Mouse (Mus musculus) heart, adult 11 months (tissue): ENCODE measurements around the gene Umps.

Experiments
- DNase-seq: peaks from one replicate; pipeline ENCODE4 v3.0.0; 2022

Umps gene

DNA sequence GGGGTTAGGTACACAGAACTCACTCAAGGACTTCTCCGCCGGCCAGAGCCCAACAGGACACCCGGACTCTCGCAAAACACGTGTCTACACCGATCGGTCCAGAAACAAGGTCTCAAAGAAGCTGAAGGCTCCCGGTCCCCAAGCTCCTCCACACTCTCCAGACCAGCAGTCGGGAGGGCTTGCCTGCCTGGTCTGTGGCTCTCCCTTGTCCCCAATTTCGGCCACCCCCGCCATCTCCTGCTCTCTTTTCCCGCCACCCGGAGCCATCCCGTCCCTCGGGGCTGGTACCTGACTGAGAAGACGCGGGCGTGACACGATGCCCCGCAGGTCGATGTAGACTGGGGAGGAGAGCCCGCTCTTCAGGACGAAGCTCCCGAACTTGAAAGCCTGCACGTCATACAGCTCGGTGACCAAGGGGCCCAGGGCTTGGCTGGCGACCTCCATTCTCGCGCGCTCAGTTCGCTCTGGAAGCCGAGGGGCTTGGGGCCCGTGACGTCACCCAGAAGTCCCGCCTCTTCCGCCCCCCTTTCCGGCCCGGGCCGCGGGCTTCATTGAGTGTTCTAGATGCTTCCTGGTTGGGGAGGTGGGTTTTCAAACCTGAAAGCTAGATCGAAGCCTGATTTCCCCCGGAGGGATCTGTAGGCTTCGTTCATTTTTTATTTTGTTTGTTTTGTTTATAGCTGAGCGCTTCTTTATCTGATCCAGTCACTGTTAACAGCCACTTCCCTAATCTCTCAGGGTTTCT lies at the start of gene Umps:
Gene Umps (minus strand): TSS at position 501 of the 745 bp plus-strand sequence.
- peak; percentile 98 for DNase-seq

DNA sequence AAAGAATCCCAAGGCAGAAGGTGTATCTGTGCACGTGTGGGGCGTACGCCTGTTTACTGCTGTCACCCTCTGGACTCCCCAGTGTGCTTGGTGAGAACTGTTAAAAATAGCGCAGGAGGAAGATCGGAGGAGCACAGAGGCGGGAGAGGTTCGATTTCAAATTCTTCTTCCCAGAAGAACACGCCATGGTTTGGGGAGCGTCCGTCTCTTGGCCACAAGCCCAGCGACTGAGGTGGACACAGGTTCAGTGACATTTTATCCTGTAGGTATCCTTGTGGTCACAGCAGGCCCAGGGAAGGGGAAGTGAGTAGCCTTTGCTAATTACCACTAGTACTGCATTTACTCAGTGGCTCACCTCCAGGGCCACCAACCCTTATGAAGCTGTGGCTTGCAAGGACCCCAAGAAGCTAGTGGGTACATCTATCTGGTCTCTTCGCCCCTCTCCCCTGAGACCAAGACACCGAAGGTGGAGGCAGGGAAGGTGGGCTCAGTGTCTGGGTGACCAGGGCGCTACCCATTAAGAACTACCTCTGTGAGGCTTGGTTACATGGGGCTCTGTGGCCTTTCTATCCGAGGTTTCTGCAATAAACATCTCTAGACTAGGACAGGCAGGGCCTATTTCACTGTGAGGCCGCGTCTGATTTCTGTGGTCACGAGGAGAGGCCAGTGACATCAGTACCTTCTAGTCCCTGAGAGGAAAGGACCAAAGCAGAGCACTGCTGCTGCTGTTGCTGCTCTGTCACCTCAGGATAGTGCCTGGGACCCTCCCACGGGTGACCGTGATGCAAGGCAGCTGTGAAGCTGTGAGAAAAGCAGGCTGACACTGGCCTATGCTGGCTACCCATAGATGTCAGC lies 45.4 kb upstream of the Umps start:
- peak; percentile 80 for DNase-seq

DNA sequence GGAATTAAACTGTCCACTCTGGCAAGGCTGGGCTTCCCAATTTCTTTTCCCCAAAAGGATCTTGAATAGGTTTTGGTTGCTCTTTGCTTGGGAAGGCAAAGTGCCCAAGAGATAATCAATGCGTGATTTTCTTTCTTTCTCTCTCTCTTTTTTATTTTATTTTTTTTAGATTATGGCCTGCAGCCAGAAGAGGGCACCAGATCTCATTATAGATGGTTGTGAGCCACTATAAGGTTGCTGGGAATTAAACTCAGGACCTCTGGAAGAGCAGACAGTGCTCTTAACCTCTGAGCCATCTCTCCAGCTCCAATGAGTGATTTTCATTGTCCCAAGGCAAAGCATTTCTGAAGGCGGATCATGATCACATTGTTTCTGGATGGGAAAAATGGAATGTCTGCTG lies 42.7 kb upstream of the Umps start:
- peak; percentile 4 for DNase-seq

DNA sequence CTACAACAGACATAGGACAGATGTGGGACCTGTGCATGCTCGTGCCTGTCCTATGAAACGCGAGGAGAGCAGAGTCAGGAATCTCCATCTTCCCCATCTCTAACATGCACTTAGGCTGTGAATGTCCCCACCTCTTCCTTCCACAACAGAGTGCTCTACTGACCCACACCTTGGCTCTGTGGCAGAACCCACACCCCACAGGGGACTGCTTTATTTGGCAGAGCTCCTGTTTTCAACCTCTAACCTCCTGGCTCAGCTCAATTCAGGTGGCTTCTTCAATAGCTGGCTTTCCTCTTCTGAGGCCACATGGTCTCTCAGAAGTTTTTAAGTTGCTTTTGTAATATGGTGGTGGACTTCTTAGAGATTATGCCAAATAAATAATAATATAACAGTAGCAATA lies 39.1 kb upstream of the Umps start:
- peak; percentile 45 for DNase-seq

DNA sequence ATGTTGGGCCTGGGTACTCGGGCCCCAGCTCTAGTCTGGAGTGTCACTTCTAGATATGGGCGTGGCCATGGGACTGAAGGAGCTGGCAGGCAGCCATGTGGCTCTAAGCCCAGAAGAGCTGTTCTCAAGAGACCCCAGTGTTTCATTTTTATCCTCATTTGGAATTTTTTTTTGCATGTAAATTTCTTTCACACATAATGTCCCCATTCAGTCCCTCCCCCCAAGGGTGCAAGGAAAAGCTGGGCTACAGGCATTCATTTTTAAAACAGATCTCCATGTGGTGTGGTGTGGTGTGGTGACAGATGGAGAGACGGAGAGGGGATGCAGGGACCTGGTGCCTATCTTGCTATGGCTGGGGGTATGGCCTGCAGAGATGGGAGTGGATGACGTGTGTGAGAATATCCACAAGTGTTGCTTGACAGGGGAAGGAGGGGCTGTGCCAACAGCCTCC lies 37.3 kb upstream of the Umps start:
- peak; percentile 92 for DNase-seq

DNA sequence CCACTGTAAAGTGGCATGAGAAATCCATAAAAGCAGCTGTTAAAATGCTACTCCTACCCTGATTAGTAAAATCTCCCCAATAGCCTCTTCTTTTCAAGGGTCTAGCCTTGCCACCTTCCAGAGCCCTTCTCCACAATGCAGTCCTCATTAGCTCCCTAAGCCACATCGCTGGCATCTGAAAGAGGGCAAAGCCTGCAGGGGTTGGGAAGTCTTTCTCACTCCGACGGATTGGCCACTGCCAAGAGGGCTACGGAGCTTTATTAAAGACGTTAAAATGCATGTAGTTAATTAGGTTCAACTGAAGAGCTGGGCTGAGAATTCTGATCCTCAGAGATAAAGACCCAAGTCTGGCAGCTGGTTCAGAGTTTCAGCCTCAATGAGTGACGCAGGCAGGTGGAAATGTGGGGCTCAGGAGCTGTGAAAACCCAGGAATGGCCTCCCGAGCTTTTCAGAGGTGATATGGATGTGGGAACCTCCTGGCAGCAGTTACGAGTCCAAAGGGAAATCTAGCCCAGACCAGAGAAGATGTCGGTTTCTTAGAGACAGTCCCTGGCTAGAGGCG lies 36.8 kb upstream of the Umps start:
- peak; percentile 69 for DNase-seq

DNA sequence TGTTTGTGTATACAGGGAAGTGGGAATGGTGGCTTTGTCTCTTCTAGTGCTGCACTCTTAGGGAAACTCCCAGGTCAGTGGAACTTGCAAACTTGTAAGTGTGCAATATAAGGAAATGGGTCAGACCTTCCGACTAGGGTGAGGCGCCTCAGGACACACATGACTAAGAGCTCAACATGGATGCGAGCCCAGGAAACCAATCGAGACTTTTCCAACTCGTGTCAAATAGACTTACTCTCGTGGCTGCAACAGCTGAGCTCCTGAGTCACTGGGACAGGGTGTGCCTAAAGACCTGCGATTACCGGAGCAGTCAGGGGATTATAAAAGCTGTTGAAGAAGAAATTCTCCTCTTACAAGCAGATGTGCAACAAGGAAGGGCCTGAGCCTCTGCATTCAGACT lies 33.9 kb upstream of the Umps start:
- peak; percentile 92 for DNase-seq

DNA sequence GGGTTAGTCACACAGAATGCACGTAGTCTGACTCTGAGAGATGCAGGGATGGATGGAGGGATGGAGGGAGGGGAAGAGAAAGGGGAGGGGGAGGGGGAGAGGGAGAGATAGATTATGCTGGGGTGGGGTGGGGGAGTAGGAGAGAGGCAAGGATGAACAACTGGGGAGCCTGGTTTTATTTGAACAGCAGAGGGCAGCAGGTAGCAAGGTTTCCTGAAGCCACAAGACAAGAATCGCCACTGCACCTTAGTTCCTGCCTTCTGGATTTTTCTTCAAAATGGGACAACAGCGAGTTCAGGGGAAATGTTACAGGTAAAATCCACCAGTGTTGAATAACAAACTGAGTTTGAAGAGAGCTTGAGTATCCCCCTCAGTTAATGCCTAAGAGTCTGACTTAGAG lies 32.5 kb upstream of the Umps start:
- peak; percentile 72 for DNase-seq

DNA sequence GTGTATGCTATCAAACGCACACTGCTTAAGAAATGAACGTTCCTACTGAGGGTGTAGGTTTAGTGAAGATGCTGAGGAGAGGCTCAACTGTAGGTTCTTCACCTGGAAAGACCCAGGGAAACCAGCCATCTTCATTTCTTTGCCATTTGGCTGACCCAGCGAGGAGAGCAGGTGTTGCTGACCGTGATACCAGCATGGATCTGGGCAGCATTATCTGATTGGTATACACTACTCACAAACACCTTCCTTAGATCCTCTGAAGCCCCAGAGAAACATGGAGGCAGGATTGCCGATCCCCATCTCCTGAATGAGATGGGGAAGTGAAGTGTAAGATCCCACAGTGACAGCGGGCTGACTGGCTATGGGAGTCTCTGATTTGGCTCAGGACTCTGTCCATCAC lies 31.2 kb upstream of the Umps start:
- DNase-seq: no peak

DNA sequence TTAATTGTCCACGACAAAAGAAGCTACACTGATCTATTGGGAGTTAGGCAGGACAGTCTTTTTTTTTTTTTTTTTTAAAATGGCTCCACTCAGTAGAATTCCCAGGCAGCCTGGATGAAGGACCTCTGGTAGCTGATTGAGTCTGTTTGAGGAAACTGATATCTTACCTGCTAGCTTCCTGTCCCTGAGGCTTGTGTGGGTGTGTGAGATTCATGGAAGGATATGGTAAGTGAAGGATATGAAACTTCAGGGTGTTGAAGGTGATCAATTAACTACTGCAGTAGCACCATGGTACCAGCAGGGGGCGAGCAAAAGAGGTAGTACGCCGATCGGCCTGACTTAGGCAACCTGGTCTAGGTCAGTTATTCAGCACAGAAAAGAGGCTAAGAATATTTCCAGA lies 29.2 kb upstream of the Umps start:
- DNase-seq: peak; percentile 79

DNA sequence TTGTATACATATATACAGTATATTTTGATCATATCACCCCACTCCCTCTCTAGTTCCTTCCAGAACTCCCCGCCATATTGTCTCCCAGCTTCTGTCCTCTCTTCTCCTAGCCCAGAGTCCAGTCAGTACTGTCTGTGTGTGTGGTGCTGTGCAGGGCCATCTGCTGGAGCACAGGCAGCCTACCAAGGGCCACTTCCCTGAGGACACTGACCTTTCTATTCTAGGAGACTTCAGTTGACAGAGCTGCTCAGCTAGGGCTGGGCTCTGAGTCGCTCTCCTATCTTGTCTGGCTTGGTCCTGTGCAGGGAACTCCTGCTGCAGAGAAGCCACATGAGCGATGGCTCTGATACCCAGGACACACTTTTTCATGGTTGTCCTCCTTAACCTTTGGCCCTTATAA lies 28.7 kb upstream of the Umps start:
- peak; percentile 95 for DNase-seq

DNA sequence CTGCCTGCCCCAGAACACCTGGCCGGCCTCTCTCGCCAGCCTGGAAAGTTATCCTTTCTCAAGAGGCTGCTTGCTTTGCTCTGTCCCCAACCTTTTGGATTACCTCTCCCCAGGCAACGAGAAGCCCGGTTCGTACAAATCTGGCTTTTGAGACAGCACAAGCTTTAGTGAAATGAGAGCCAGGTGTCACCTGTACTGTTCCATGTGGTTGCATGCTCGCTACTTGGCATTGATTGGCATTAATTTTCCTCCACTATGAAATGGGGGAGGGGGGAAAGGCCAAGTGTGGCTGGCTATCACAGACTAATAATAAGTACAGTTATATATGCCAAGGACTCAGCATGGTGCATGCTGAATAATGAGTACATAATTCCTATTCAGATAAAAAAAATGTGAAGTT lies 27.5 kb upstream of the Umps start:
- DNase-seq: no peak

DNA sequence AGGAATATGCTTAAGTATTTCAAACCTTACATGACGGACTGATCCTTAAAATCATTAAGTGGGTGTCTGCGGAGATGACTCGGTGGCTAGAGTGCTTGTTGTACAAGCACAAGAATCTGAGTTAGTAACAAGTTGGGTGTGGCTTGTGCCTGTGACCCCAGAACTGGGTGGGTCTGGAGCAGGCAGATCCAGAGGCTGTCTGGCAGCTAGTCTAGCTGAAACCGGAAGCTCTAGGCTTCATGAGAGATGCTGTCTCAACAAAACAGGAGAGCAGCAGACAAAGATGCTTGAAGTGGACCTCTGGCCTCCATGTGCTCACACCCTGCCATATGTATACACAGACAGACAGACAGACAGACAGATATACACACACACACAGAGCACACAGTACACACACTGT lies 23.9 kb upstream of the Umps start:
- peak; percentile 79 for DNase-seq

DNA sequence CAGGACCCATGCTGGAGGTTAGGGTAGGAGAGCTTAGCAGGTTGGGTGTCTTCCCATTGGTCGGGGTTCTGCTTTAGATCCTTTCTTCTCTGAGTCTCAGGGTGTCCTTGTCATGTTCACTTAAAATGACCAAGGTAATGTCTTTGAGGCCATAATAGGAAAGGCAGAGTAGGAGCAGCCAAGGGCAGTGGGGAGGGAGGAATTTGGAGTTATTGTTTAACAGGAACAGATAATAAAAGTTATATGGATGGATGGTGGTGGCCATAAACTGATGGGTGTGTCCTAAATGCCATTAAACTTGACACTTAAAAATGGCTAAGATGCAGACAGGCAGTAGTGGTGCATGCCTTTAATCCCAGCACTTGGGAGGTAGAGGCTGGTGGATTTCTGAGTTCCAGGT lies 22.3 kb upstream of the Umps start:
- peak; percentile 60 for DNase-seq

DNA sequence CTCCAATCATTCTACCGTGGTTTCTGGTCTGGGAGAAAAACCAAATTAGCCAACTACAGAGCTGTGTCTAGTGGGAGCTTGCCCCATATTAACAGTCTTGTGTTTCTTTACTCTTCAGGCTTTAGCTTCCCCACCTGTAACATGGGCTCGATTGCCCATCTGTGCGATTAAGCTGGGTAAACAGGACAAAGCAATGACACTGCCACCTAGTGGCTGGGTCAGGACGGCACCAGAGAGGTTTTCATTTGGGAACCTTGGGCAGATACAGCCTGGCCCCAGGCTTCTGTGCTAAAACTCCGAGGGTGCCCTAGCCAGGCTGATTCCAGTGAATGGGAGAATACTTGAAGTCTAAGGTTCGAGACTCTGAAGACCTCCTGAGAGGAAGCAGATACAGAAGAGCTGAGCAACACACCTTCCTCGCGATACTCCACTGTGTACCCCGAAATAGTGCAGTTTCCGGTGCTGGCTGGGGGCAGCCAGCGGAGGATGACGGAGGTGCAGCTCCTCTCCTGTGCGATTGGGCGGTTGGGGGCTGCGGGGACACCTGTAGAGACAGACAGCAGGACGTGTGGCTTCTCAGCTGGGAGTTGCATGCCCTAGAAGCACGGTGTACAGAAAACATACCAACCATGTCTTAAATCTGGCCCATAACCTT lies 21.6 kb upstream of the Umps start:
- peak; percentile 89 for DNase-seq

DNA sequence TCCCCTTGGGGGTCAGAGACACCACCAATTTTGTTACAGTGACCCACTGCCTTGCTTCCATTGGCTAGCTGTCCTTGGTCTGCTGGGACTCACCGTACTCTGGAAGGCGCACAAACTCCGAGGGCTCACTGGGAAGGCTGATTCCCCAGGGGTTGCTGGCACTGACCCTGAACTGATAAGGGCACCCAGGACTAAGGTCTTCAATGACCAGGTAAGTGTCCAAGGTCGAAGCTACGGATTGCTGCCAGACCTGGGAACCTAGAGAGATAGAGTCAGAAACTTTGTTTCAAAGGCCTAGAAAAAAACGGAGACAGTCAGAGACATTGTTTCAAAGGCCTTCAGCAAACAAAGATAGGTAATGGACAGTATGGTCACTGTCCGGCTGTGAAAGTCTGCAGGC lies 20.2 kb upstream of the Umps start:
- DNase-seq: peak; percentile 87

DNA sequence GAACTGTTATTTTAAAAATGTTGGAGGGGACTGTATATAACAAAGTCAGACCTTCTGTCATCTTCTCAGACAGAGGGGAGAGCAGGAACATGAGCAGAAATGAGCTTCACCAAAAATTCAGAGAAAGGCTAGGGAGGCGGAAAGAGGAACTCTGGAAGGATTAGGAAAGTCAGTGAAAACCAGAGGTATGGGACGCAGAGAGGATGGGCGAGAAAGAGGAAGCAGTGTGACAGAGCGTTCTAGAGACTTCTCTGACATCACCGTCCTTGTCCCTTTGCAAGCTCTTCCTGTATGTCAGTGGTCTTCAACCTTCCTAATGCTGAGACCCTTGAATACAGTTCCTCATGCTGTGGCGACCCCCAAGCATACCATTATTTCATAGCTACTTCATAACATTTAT lies 18.5 kb upstream of the Umps start:
- DNase-seq: peak; percentile 51

DNA sequence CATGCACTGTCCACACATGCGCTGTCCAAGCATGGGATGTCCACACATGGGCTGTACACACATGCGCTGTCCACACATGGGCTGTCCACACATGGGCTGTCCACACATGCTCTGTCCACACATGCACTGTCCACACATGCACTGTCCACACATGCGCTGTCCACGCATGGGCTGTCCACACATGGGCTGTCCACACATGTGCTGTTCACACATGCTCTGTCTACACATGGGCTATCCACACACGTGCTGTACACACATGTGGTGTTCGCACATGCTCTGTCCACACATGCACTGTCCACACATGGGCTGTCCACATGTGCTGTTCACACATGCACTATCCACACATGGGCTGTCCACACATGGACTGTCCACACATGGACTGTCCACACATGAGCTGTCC lies 16.9 kb upstream of the Umps start:
- DNase-seq: peak; percentile 44

DNA sequence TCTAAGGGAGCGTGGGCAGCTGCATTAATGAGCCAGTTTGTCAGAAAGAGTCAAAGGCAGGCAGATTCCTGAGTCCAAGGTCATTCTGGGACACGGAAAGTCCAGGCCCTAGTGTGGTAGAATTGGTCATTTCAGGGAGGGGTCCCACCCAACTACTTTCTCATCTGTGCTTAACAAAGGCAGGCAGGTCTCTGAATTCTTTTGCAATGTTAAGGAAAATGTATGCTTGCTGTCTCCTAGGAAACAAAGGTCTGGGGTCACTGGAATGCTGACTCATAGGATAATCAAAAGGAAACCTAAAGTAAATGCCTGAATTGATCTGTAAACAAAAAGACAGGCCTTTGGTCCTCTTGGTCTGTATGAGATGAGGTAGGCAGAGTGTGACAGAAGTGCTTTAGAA lies 13.0 kb upstream of the Umps start:
- no peak for DNase-seq

DNA sequence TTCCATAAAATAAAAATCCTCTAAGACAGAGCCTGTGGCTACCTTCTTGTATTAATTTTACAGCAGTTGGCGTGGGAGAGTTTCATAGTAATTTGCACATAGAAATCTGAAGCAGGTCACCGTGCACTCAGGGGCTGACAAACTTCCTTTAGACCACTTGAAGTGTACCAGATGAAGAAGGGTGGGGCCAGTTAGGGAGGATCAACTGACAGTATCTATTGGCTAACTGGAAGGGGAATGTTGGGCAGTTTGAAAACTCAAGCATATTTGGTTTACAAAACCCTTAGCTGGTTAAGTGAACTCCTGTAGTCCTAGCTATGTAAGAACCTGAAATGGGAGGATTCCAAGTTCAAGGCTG lies 424 bp upstream of the Umps start:
- DNase-seq: no peak

DNA sequence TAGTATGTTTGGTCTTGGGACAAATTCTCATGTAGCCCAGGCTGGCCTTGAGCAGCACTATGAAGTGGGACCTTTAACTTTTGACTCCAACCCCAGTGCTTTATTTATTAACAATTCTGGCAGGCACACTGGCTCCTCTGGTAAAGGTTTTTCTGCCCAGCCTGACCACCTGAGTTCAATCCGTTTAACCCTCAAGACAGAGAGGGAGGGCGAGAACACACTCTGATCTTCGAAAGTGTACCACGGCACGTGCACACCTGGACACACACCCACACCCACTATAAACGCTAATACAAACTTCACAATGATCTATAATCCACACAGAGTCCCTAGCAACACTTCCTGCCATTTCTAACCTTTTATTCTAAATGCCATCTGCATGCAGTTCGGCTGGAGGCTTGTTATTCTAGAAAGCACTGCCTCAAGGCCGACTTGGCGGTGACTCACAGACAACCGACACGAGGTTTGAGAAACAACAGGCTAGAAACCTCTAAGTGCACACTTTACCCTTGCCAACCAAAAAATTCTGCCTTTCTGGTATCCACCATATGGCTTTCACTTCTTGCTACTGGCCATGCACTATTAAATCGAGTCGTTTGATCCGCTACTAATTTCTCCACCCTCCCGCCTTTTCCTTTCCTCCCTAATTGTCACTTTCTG lies 830 bp downstream of the Umps start:
- DNase-seq: peak; percentile 88

DNA sequence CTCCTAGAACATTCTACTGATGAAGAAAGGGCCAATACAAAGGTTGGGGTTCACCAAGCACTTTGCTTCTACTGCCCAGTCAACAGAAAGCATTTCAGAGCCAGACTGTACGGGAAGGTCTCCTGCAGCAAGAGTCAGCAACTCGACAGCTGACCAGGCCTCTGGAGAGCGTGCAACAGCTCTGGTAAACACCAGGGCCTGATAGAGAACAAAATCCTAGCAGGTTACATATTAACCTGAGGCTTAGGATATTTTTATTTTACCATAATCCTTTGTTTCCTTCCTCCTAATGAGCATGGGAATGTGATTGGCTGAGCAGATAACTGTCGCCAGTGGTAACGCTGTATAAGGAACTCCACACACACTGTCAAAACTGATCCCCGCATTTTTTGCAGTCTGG lies 3.3 kb downstream of the Umps start:
- peak; percentile 53 for DNase-seq

DNA sequence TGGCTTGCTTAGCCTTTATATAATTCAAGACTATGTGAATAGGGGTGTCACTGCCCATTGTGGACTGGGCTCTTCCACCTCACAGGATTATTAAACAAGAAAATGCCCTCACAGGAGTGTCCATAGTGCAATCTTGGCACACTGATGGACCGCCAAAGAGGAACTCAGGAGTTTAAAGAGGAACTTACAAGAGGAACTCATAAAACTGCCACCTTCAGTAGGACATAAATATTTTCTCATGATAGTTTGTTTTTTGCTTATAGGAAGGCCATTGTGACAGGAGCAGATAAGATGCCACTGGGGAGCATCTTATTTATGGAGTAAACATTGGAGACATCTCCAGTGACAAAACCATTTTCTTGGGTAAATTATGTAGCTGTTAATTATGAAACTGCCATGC lies 12.0 kb downstream of the Umps start:
- peak; percentile 82 for DNase-seq
